Mouse (Mus musculus) mature B cell (primary cell): ENCODE measurements at regions not wholly inside any gene's neighbourhood (a gene's known extent, or its start where the extent isn't known, plus 50 kb on each side); places are given as distances from the start of the nearest gene placed in this dataset.

Experiments
- in situ Hi-C: fragments of 300-500 bp; cut with MboI; formaldehyde crosslinking; loops from 2 replicates; pipeline ENCODE4 v1.14.3; 2019

- in situ Hi-C loops = no loop called here
These were observed 91.3 kb downstream of the Tomm20 start for GRCm38 (mm10) chr8:126854121-126855055.

GRCm38 (mm10) chr8:126852663-126853390 lies 92.8 kb downstream of the Tomm20 start:
- in situ Hi-C loops = no loop called here

- in situ Hi-C loops = no loop called here
These were observed 93.5 kb downstream of the Tomm20 start for GRCm38 (mm10) chr8:126852184-126852583.

- in situ Hi-C loops = no loop called here
These were observed 93.9 kb downstream of the Tomm20 start for GRCm38 (mm10) chr8:126851780-126852179.

- in situ Hi-C loops = no loop called here
These were observed 95.5 kb downstream of the Tomm20 start for GRCm38 (mm10) chr8:126850189-126850535.

- in situ Hi-C loops = loop anchor here (10.0 kb wide), 1 partner anchor 265 kb away; no protein-coding TSS in a partner anchor
These were observed 96.0 kb downstream of the Tomm20 start for GRCm38 (mm10) chr8:126849411-126850188.

- in situ Hi-C loops = loop anchor here (10.0 kb wide), 1 partner anchor 264 kb away; no protein-coding TSS in a partner anchor
These were observed 97.1 kb downstream of the Tomm20 start for GRCm38 (mm10) chr8:126848369-126849105.

- in situ Hi-C loops = loop anchor here (10.0 kb wide), 1 partner anchor 263 kb away; no protein-coding TSS in a partner anchor
These were observed 97.8 kb downstream of the Tomm20 start for GRCm38 (mm10) chr8:126847664-126848353.

GRCm38 (mm10) chr8:126846188-126846565 lies 99.5 kb downstream of the Tomm20 start:
- in situ Hi-C loops = loop anchor here (10.0 kb wide), 1 partner anchor 261 kb away; no protein-coding TSS in a partner anchor

GRCm38 (mm10) chr8:126845530-126846187 lies 100.0 kb downstream of the Tomm20 start:
- in situ Hi-C loops = loop anchor here (10.0 kb wide), 1 partner anchor 261 kb away; no protein-coding TSS in a partner anchor

GRCm38 (mm10) chr8:126844627-126845026 lies 101.0 kb downstream of the Tomm20 start:
- in situ Hi-C loops = loop anchor here (10.0 kb wide), 1 partner anchor 260 kb away; no protein-coding TSS in a partner anchor

GRCm38 (mm10) chr8:126841187-126841586 lies 104.5 kb downstream of the Tomm20 start:
- in situ Hi-C loops = loop anchor here (10.0 kb wide), 1 partner anchor 256 kb away; no protein-coding TSS in a partner anchor

- in situ Hi-C loops = loop anchor here (10.0 kb wide), 1 partner anchor 255 kb away; no protein-coding TSS in a partner anchor
These were observed 105.8 kb downstream of the Tomm20 start for GRCm38 (mm10) chr8:126839712-126840355.

GRCm38 (mm10) chr8:126839039-126839711 lies 106.5 kb downstream of the Tomm20 start:
- in situ Hi-C loops = no loop called here

- in situ Hi-C loops = no loop called here
These were observed 107.4 kb downstream of the Tomm20 start for GRCm38 (mm10) chr8:126838228-126838627.

- in situ Hi-C loops = no loop called here
These were observed 108.2 kb downstream of the Tomm20 start for GRCm38 (mm10) chr8:126837318-126838025.

GRCm38 (mm10) chr8:126835554-126835953 lies 110.1 kb downstream of the Tomm20 start:
- in situ Hi-C loops = no loop called here
